Comparison of ENCODE assay signal across 16 mouse cellular contexts in the genomic region with DNA sequence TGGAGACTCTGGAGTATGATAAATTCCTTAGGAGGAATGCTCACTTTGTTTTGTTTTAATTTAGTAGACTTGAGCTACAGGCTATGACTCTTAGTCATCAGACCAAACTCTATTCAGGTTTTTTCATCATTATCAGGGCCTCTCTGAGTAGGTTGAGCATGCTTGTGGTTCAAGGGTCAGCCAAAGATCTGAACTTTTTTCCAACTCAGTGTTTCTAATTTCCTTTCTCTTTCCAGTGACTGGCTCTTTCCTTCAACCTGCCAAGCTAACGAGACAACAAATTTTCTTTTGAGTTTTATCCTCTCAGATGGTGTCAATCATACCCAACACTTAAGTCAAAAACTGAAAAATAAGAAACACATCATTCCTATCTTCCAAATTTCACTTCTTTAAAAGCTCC.
"Had no signal": no experiment of that assay in that cellular context is flagged by ENCODE, and none has a peak within 500 bp of the region (broad histone marks: within the 10 kb centered on the region; RNA-seq: fewer than 3 reads in every experiment).

No protein-coding gene starts in this region.

- H3K27ac ChIP-seq: lung, embryonic 15.5 days; macrophage; midbrain, embryonic 13.5 days; midbrain, embryonic 15.5 days; neural tube, embryonic 12.5 days had no signal

- H3K9me3 ChIP-seq: lung, embryonic 15.5 days; midbrain, embryonic 13.5 days; midbrain, embryonic 15.5 days; neural tube, embryonic 12.5 days had no signal

- H3K4me3 ChIP-seq: lung, embryonic 15.5 days; megakaryocyte, embryonic 14.5 days; midbrain, embryonic 13.5 days; midbrain, embryonic 15.5 days; neural tube, embryonic 12.5 days had no signal

- H3K4me2 ChIP-seq: lung, embryonic 15.5 days; midbrain, embryonic 11.5 days; midbrain, embryonic 13.5 days; midbrain, embryonic 15.5 days; neural tube, embryonic 12.5 days had no signal

- DNase-seq: liver, postnatal 0 days; lung, adult 2 months; lung, postnatal 14 days; lung, postnatal 36 days; right cerebral cortex, postnatal 14 days; thymus, adult 18-20 months; thymus, postnatal 25 days; thymus, postnatal 4 days had no signal

- H3K36me3 ChIP-seq: midbrain, embryonic 13.5 days; midbrain, embryonic 15.5 days; neural tube, embryonic 12.5 days had no signal

- H3K4me1 ChIP-seq: lung, embryonic 15.5 days; megakaryocyte, embryonic 14.5 days; midbrain, embryonic 13.5 days; midbrain, embryonic 15.5 days; neural tube, embryonic 12.5 days had no signal

- H3K9ac ChIP-seq: liver, postnatal 0 days; lung, embryonic 15.5 days; midbrain, embryonic 13.5 days; midbrain, embryonic 15.5 days; neural tube, embryonic 12.5 days had no signal

- H3K27me3 ChIP-seq: lung, embryonic 15.5 days; megakaryocyte, embryonic 14.5 days; midbrain, embryonic 13.5 days; midbrain, embryonic 15.5 days; neural tube, embryonic 12.5 days had no signal

- ATAC-seq: liver, postnatal 0 days; lung, postnatal 0 days; midbrain, embryonic 13.5 days; midbrain, embryonic 15.5 days had no signal
